Mouse (Mus musculus) erythroid progenitor cell, adult 5-6 weeks (primary cell): ENCODE measurements around the gene Gimap5. TPM values are rescaled to one million over a fixed set of nuclear protein-coding genes. Genes with fewer than 3 reads are reported as not detected.

ENCODE experiments used
- ATAC-seq: replicated peaks from 2 replicates; pipeline ENCODE4 v1.8.0; 2016; ENCODE audit warnings: moderate number of reproducible peaks, mild to moderate bottlenecking, moderate TSS enrichment, inconsistent platforms; ENCODE audit not compliant: poor library complexity, low FRiP score, severe bottlenecking
- total RNA-seq, 2 experiments: library from RNA; stranded (forward) in 1 of 2; stranded (reverse) in 1 of 2; fragments of 150-400 nt in 1 of 2; fragments of 186-747, 209-891 nt in 1 of 2; gene quantifications; 2 replicates each; pipeline versions ENCODE4 v1.2.3 to v1.2.4; 2015 to 2017; ENCODE audit warnings: low replicate concordance in 2 of 2

Gene Gimap5
- total RNA-seq (2015; ENCODE audit: low replicate concordance): 8.0 and 23.4 TPM in 2 replicates
- total RNA-seq (2017; ENCODE audit: low replicate concordance): 2.8 and 4.2 TPM in 2 replicates

DNA sequence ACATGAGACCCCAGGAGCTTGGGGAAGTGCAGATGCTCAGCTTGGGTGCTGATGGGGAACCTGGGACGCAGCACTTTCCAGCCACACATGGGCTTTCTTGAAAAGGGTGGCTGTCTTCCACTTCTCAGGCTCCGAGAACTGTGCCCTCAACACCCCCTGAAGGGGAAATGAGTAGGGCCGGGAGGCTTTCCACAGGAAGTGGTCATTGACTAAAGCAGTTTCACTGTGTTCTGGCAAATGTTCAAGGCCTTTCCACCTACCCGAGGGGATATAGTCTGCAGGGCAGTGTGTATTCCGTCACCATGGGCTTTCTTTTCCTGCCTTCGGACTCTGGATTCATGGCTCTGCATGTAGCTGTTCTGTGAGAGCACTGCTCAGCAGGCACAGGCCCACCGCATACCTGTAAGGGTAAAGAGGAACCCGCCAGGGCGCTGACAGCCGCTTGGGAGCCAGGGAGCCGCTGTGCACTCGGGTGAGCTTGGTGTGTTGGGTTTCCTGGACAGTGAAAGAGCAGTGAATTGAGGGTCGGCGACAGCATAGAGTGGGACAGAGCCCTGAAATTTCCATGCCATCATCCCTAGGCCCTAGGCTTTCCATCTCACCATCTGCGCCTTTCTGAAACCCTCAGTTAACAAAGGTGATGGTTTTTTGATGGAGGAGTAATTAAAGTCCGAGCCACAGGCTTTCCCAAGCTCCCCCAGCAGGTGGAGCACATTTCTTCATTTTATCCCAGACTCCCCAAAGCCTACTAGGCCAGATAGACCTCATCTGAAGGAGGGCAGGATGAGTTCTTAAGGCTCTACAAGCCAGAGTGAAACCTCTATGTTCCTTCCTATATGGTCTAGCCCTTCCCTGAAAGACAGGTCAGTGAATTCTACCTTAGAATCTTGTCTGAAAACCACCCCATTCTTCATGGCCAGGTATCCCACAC, at the start of gene Gimap5:
Gene Gimap5 (plus strand): TSS at position 239 of the 931 bp plus-strand sequence.
- ATAC-seq: no peak

GRCm38 (mm10) chr6:48696830-48697554, 49.0 kb upstream of the Gimap5 start:
- no peak for ATAC-seq

GRCm38 (mm10) chr6:48697555-48697930, 48.5 kb upstream of the Gimap5 start:
- ATAC-seq: no peak

DNA sequence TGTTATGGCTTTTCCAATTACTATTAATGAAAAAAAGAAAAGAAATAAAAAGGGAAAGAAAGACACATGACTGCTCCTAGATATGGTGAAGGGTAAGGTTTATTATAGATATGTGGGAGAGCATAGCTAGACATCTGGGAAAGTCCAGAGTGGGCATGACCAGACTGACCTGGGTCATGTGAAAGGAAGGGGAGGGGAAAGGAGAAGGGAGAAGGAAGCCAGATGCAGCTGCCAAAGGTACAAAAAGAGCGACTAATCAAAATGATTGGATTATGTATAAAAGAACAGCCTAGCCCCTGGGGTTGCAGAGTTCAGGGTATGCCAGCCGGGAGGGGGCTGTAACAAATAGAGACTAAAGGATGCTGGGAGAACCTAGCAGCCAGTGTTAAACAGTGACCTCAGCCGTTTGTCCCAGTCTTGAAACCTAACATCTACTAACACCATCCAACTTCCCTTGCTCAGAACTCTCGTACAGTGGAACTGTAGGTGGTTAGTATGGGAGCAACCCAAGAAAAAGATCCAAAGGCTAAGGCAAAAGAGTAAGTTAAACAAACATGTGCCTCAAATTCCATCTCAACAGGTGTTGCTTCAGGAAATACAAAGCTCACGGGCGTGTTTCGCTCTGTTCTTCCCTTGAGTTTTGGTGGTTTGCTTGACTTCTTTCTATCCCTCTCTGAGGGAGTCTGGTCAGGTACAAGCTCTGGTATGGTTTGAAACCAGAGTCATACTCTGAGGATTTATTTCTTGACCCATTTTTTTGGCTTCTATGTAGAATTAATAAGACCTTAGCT, 47.7 kb upstream of the Gimap5 start:
- no peak for ATAC-seq

- no peak for ATAC-seq
Observed at GRCm38 (mm10) chr6:48698888-48699287, 47.1 kb upstream of the Gimap5 start.

DNA sequence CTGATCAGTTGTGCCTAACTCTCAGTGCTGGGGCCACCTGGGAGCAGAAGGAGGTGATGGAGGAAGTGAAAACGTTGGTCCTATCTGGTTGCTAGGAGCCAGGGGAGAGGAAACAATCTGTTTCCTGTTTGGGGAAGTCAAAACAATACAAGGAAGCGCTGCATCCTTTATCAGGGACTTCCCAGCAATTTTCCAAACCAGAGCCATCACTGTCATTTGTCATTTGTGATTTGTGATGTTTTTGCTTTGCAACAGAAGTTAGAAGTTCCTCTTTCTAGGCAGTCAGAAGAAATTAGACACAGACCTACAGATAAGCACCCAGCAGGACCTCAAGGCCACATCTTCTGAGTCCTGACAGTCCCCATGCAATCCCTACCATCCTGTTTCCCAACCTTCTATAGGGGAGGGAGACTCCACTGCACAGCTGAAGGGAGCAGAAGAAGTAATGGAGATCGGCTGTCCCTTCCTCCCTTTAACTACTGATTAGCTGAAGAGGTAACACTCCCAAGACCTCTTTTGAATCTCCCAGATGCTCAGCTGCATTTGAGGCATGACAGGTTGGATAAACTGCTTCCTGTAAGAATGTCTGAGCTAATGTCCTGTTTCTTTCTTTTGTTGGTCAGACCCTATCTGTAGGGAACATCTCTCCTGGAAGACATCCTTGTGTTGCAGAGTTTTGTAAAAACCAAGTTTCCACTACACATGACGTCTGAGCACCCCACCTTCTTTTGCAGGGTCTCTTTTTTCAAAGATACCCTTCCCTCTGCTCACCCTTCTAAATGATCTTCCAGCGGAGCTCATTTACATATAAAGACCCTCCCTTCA, 45.5 kb upstream of the Gimap5 start:
- ATAC-seq: no peak

DNA sequence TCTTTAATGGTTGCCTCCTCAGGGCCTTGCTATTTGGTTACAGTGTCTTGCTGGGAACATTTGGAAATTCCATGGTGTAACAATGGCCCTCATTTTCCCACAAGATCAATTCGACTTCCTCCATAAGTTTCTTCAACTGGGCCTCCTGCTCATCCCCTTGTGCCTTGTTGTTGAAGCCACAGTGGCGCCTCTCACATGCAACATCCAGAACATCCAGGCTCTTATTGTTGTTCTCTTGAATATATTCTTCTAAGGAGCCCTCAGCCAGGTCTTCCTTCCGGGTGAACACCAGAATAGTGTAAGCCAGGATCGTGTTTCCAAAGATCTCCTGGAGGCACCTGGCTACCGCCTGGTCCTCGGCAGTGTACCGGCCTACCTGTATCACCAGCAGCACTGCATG, 43.9 kb upstream of the Gimap5 start:
- ATAC-seq: no peak

DNA sequence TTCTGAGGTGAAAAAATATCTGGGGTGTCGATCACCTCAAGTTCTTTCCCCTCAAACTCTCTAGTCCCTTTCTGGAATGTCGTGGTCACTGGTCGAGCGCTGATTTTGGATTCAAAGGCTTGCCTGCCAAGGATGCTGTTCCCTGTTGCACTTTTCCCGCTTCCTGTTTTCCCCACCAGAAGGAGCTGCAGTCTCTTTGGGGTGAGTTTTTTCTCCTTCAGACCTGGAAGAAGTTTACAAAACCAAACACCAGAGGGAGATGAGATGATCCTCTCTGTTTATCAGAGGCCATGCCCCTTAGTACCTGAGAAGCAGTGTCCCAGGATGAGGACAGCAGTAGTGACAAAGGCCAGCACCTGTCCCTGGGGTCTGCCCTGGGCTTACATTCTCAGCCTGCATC, 43.4 kb upstream of the Gimap5 start:
- no peak for ATAC-seq

DNA sequence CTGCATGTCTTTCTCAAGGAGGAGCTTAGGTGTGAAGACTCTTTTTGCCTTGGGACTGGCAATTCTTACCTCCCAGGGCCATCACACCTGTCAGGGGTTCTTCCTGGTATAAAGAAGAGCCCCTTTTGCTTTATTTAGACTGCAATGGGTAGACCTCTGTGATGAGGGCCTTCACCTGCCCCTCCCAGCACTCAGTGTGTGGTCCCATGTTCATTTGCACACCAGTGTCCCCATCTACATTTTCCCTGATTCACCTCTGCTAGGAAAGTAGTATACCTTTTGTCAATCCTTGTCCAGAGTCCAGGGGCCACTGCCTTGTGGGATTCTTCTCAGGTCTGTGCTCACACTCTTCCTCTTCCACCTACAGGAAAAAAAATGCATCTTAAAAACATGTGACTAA, 41.9 kb upstream of the Gimap5 start:
- ATAC-seq: no peak

DNA sequence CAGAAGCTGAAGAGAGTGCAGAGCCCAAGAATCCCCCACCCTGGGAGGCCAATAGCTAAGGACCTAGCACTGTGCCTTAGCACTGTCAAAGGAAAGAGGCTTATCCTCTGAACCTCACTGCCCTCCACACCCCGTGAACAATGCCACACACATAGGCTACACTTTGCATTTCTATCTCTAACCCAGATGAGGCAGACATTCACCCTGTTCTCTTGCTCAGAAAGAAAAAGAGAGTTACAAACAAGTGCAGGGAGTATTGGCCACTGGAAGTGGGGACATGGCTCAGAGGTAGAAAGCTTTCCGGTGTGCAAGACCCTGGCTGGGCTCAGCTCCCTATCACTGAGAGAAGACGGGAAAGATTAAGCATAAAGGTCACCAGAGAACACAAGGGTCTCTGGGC, 39.9 kb upstream of the Gimap5 start:
- no peak for ATAC-seq

DNA sequence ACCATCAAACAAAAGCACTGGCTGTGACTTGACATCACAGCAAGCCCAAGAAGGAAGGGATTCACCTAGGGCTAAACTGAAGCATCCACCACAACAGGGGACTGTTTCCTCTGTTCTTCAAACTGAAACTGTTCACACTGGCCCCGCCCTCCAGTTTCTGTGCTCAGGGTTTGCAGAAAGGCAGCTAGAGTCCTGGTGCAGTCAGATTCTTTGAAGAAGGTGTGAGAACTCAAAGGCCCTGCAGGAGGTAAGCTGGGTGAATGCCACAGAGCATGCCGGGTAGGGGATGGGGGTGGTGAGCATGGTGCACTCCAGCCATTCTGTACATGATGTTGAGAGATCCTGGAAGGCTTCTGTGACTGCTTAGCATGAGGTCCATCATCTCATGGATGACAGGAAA, 27.5 kb upstream of the Gimap5 start, which contains the start of the genes Gm28053 and Gimap7:
Gene Gm28053 (plus strand): TSS at position 153 of the 400 bp plus-strand sequence.
Gene Gimap7 (plus strand): TSS at position 167 of the 400 bp plus-strand sequence.
- no peak for ATAC-seq

- no peak for ATAC-seq
Observed at GRCm38 (mm10) chr6:48720326-48720725, 25.7 kb upstream of the Gimap5 start.

GRCm38 (mm10) chr6:48723468-48723867, 22.5 kb upstream of the Gimap5 start:
- no peak for ATAC-seq

DNA sequence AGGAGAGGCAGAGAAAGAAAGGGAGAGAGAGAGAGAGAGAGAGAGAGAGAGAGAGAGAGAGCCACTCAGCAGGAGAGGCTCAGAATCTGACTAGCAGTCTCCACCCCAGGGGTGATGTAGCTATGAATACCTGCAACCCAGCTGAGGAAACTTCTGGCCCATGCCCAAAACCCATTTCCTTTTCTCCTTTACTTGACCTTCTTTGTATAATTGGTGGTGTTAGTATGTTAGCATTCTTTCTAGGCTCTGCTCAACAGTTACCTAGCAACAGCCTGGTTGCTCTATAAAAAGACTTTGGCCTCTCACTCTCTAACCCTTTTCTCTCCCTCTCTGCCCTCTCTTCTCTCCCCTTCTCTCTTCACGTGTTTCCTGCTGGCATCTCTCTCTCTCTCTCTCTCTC, 20.5 kb upstream of the Gimap5 start:
- ATAC-seq: no peak

- ATAC-seq: no peak
Observed at GRCm38 (mm10) chr6:48727761-48728160, 18.2 kb upstream of the Gimap5 start.

DNA sequence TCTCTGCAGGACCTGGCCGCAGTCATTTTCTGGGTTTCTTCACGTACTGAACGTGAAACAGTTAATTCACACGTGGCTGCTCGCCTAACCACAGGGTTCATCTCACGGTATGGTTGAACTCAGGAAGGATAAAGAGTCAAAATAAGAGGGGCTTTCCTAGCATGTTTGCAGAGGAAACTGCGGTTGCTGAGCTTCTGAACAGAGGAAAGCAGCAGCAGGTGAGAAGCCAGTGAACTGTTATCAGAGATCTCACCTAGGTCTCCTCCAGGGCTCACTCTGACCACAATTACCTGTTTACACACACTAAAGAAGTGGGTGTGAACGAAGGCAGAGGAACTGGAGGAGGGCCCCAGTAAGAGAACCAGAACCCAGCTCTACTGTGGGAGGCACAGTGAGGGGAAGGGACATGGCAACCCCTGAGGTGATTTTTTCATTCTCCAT, 13.1 kb upstream of the Gimap5 start:
- no peak for ATAC-seq

GRCm38 (mm10) chr6:48733660-48734059, 12.3 kb upstream of the Gimap5 start:
- no peak for ATAC-seq

- ATAC-seq: no peak
Observed at GRCm38 (mm10) chr6:48737053-48737452, 8.9 kb upstream of the Gimap5 start.

DNA sequence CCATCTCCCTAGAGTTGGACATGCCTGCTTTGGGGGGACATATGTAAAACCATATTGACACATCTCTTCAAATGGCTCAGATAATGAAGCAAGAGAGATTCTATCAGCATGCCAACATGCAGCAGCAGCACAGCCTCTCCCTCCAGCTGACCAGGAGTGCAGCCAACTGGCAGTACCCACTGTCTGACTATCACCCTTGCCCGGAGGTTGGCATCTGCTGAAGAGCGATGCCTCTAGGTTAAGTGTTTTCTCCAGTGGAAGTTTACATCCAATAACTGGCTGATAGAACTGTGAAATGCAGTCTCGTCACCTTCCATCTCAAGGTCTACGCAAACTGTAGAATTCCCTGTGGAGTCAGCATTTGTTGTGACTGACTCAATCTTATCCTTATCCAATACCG, 8.3 kb upstream of the Gimap5 start:
- ATAC-seq: no peak
